8 mouse cellular contexts compared by ENCODE assay signal in genomic region chr9:58092581-58093269, GRCm38 (mm10). TPM values are rescaled to one million over a fixed set of nuclear protein-coding genes. Genes with fewer than 3 reads are reported as not detected.
DNase-seq lines count a peak whose midpoint lies in the region; ATAC-seq lines count a peak whose summit lies in the region.
"Had no signal": no experiment of that assay in that cellular context is flagged by ENCODE, and none has a peak within 500 bp of the region (broad histone marks: within the 10 kb centered on the region; RNA-seq: fewer than 3 reads in every experiment).

No protein-coding gene starts in this region.

- no peak overlapping the region for H3K4me2 ChIP-seq in midbrain, embryonic 15.5 days
- no peak overlapping the region for H3K4me2 ChIP-seq in midbrain, embryonic 14.5 days (ENCODE audit: low read length)
- H3K4me2 ChIP-seq: lung, embryonic 15.5 days had no signal

- peak; percentile 22; the same call in 1 of the 2 replicates for ATAC-seq in midbrain, embryonic 15.5 days (replicated peaks)
- no peak for ATAC-seq in midbrain, embryonic 14.5 days (ENCODE audit: low FRiP score, low TSS enrichment)
- peak; percentile 83 for ATAC-seq in cerebellum, adult (ENCODE audit: insufficient number of reproducible peaks, low FRiP score, low TSS enrichment)

- no peaks in the 10 kb centered on the region for H3K36me3 ChIP-seq in midbrain, embryonic 15.5 days (replicated peaks)
- H3K36me3 ChIP-seq in midbrain, embryonic 14.5 days (ENCODE audit: control insufficient read depth, insufficient read depth, low read length), result no peaks in the 10 kb centered on the region
- H3K36me3 ChIP-seq: lung, embryonic 15.5 days had no signal

- no peak overlapping the region for H3K27ac ChIP-seq in midbrain, embryonic 15.5 days
- no peak overlapping the region for H3K27ac ChIP-seq in midbrain, embryonic 14.5 days (replicated peaks; ENCODE audit: low read depth, low read length)
- H3K27ac ChIP-seq: lung, embryonic 15.5 days had no signal

- 62% methylated on average over 7 of the region's 7 CpGs for WGBS in midbrain, embryonic 15.5 days
- 61% methylated on average over 7 of the region's 7 CpGs for WGBS in midbrain, embryonic 14.5 days

- H3K4me3 ChIP-seq in midbrain, embryonic 15.5 days, result no peak overlapping the region
- H3K4me3 ChIP-seq in midbrain, embryonic 14.5 days (replicated peaks; ENCODE audit: low read depth, low read length), result no peak overlapping the region
- H3K4me3 ChIP-seq: lung, embryonic 15.5 days had no signal

- no peak for DNase-seq in midbrain, embryonic 14.5 days
- DNase-seq in gastrocnemius, postnatal 10 days, result peak; percentile 65
- peak; percentile 28 for DNase-seq in lung, postnatal 14 days
- DNase-seq in natural killer cell, adult 2 months (ENCODE audit: low spot score in 2 of 2), result no peak
- DNase-seq in liver, result no peak

- peaks cover 23% of the 10 kb centered on the region for H3K4me1 ChIP-seq in midbrain, embryonic 15.5 days
- peaks cover 18% of the 10 kb centered on the region for H3K4me1 ChIP-seq in midbrain, embryonic 14.5 days (ENCODE audit: control insufficient read depth, insufficient read depth, low read length)

- H3K9ac ChIP-seq in midbrain, embryonic 15.5 days, result no peak overlapping the region
- H3K9ac ChIP-seq in midbrain, embryonic 14.5 days (replicated peaks; ENCODE audit: low read length), result no peak overlapping the region
- H3K9ac ChIP-seq: lung, embryonic 15.5 days had no signal

- H3K9me3 ChIP-seq in midbrain, embryonic 15.5 days, result no peaks in the 10 kb centered on the region
- no peaks in the 10 kb centered on the region for H3K9me3 ChIP-seq in midbrain, embryonic 14.5 days (ENCODE audit: control insufficient read depth, low read length)
- H3K9me3 ChIP-seq: lung, embryonic 15.5 days had no signal

- H3K27me3 ChIP-seq in midbrain, embryonic 15.5 days (replicated peaks), result no peaks in the 10 kb centered on the region
- H3K27me3 ChIP-seq in midbrain, embryonic 14.5 days (ENCODE audit: control insufficient read depth, insufficient read depth, low read length), result no peaks in the 10 kb centered on the region
- H3K27me3 ChIP-seq: lung, embryonic 15.5 days had no signal

RNA-seq across cellular contexts. Expression of gene Ccdc33, which starts 25.9 kb away (rescaled TPM):
- 0.36 and 0.79 TPM in 2 replicates for polyA plus RNA-seq in midbrain, embryonic 15.5 days (2015; fragmentation: Nextera tagmentation; extraction: Ambion mirVana)
- 0.09 and 0.54 TPM in 2 replicates for polyA plus RNA-seq in midbrain, embryonic 14.5 days (2014; fragmentation: Nextera tagmentation; extraction: Ambion mirVana)
- not detected for total RNA-seq in gastrocnemius, postnatal 10 days (2021)

RNA-seq across cellular contexts. Expression of gene Stra6, which starts 29.1 kb away (rescaled TPM):
- 15.0 and 15.7 TPM in 2 replicates for polyA plus RNA-seq in midbrain, embryonic 15.5 days (2015; fragmentation: Nextera tagmentation; extraction: Ambion mirVana)
- polyA plus RNA-seq in midbrain, embryonic 14.5 days (2014; fragmentation: Nextera tagmentation; extraction: Ambion mirVana), result 2.3 and 10.1 TPM in 2 replicates
- under 1 TPM; 0.25 to 0.40 TPM for total RNA-seq in gastrocnemius, postnatal 10 days (2021)

Comparison
In these comparisons a context has a peak if more than half of its experiments do, and no peak if none do; other contexts are left out.
1. DNase-seq: peak in gastrocnemius, postnatal 10 days (single experiment) and lung, postnatal 14 days (single experiment); none in midbrain, embryonic 14.5 days (single experiment), natural killer cell, adult 2 months (0 of 2) and liver (single experiment).